ENCODE assay signal across 8 mouse cellular contexts in genomic region chr17:21009726-21010125, GRCm38 (mm10). TPM values are rescaled to one million over a fixed set of nuclear protein-coding genes. Genes with fewer than 3 reads are reported as not detected.
DNase-seq lines count a peak whose midpoint lies in the region; ATAC-seq lines count a peak whose summit lies in the region.

No protein-coding gene starts in this region.

- peak; percentile 7 to 11 for DNase-seq in cerebellum, postnatal 10 days
- DNase-seq in cerebellum, adult 11 months: no peak
- peak; percentile 48 for DNase-seq in A20 (ENCODE audit: low read depth, low spot score)
- no peak for DNase-seq in forebrain, embryonic 10.5 days (ENCODE audit: extremely low spot score, low spot score)
- DNase-seq in liver, embryonic 13.5 days: no peak
- DNase-seq in gastrocnemius, postnatal 25 days: no peak

- no peaks in the 10 kb centered on the region for H3K27me3 ChIP-seq in forebrain, embryonic 10.5 days (ENCODE audit: poor library complexity, severe bottlenecking)
- no peaks in the 10 kb centered on the region for H3K27me3 ChIP-seq in liver, embryonic 13.5 days

- peak overlapping the region; percentile 94 for H3K27ac ChIP-seq in forebrain, embryonic 10.5 days
- peak overlapping the region; percentile 83 for H3K27ac ChIP-seq in liver, embryonic 13.5 days

- H3K9me3 ChIP-seq in forebrain, embryonic 10.5 days: no peaks in the 10 kb centered on the region; the same call in 1 of the 2 replicates
- no peaks in the 10 kb centered on the region for H3K9me3 ChIP-seq in liver, embryonic 13.5 days (replicated peaks)

- peak overlapping the region; percentile 84 for H3K4me3 ChIP-seq in forebrain, embryonic 10.5 days
- H3K4me3 ChIP-seq in liver, embryonic 13.5 days (replicated peaks): peak overlapping the region; percentile 75

- peak overlapping the region; percentile 80 for H3K9ac ChIP-seq in liver, embryonic 13.5 days

- WGBS in forebrain, embryonic 10.5 days: 31% methylated on average over 1 of the region's 1 CpGs
- WGBS in liver, embryonic 13.5 days (ENCODE audit: insufficient replicate concordance): 19% methylated on average over 1 of the region's 1 CpGs

- peak overlapping the region; percentile 79 for H3K4me2 ChIP-seq in liver, embryonic 13.5 days

- H3K36me3 ChIP-seq in forebrain, embryonic 10.5 days (replicated peaks): peaks cover 31% of the 10 kb centered on the region
- H3K36me3 ChIP-seq in liver, embryonic 13.5 days: peaks cover 21% of the 10 kb centered on the region

- H3K4me1 ChIP-seq in forebrain, embryonic 10.5 days: peaks cover 16% of the 10 kb centered on the region
- H3K4me1 ChIP-seq in liver, embryonic 13.5 days (replicated peaks): peaks cover 22% of the 10 kb centered on the region

- no peak for ATAC-seq in liver, embryonic 13.5 days (ENCODE audit: low read depth)
- ATAC-seq in frontal cortex, adult (ENCODE audit: low TSS enrichment): no peak
- ATAC-seq in monocyte, adult 5-6 weeks (replicated peaks; ENCODE audit: insufficient number of reproducible peaks, low FRiP score, low TSS enrichment, poor library complexity, severe bottlenecking): no peak

RNA-seq across cellular contexts. Expression of gene Zfp160, which starts 1.0 kb away (rescaled TPM):
- polyA plus RNA-seq in forebrain, embryonic 10.5 days (2016; fragmentation: Nextera tagmentation; extraction: Ambion mirVana): 15.3 and 15.7 TPM in 2 replicates
- polyA plus RNA-seq in liver, embryonic 13.5 days (2015; fragmentation: Nextera tagmentation; extraction: Ambion mirVana): 4.8 and 5.1 TPM in 2 replicates
- total RNA-seq in monocyte, adult 5-6 weeks (2017): 14.8 to 28.5 TPM (median 21.0 TPM) in 3 replicates
- 1 to 10 TPM; 6.4 to 7.3 TPM for total RNA-seq in gastrocnemius, postnatal 25 days (2021)

RNA-seq across cellular contexts. Expression of gene Vmn1r233, which starts 13.5 kb away (rescaled TPM):
- polyA plus RNA-seq in forebrain, embryonic 10.5 days (2016; fragmentation: Nextera tagmentation; extraction: Ambion mirVana): not detected in 2 replicates
- not detected in 2 replicates for polyA plus RNA-seq in liver, embryonic 13.5 days (2015; fragmentation: Nextera tagmentation; extraction: Ambion mirVana)
- total RNA-seq in monocyte, adult 5-6 weeks (2017): not detected in 3 replicates
- not detected for total RNA-seq in gastrocnemius, postnatal 25 days (2021)

Comparison
In these comparisons a context has a peak if more than half of its experiments do, and no peak if none do; other contexts are left out.
1. DNase-seq: peak in cerebellum, postnatal 10 days (2 of 2) and A20 (single experiment); none in cerebellum, adult 11 months (single experiment), forebrain, embryonic 10.5 days (single experiment), liver, embryonic 13.5 days (single experiment) and gastrocnemius, postnatal 25 days (single experiment).